Mouse (Mus musculus): ENCODE measurements around the gene Zmynd19.

GRCm38 (mm10) chr2:24904823-24905652, 44.6 kb upstream of the Zmynd19 start:
- TF ChIP-seq POLR2A (IDR thresholded peaks at IDR 0.05; ENCODE audit: control insufficient read depth, low read depth, low read length) (no peak), CTCF (IDR thresholded peaks at IDR 0.05; ENCODE audit: control insufficient read depth, insufficient read depth, insufficient replicate concordance, low read depth, low read length) (no peak)

Measured in testis, adult 2 months (tissue).